Mouse (Mus musculus) embryonic facial prominence, embryonic 11.5 days (tissue): ENCODE data around the gene Npdc1. TPM values are rescaled to one million over a fixed set of nuclear protein-coding genes. Genes with fewer than 3 reads are reported as not detected.

ENCODE experiments used
- ATAC-seq: fragments of 200-750 bp; cut with Nextera tagmentation; replicated peaks from 2 replicates; pipeline ENCODE4 v1.8.0; 2017; ENCODE audit warnings: low read depth; ENCODE audit not compliant: insufficient number of reproducible peaks, low FRiP score, low TSS enrichment
- DNase-seq: peaks from one replicate; pipeline ENCODE4 v3.0.0-alpha.2; 2015; ENCODE audit warnings: low spot score
- H3K27ac ChIP-seq: fragments of 300-500 bp; sonication (generic); replicated peaks from 2 replicates; pipeline ENCODE4 v1.5.1; 2014; ENCODE audit warnings: mild to moderate bottlenecking, low read depth, low read length, control low read depth
- H3K27me3 ChIP-seq: fragments of 300-500 bp; sonication (generic); 2 replicates; pipeline ENCODE4 v1.6.1; 2014; ENCODE audit warnings: mild to moderate bottlenecking, low read length, moderate library complexity, mixed read lengths; ENCODE audit not compliant: control insufficient read depth, insufficient read depth
- H3K36me3 ChIP-seq: fragments of 300-500 bp; sonication (generic); replicated peaks from 2 replicates; pipeline ENCODE4 v1.6.1; 2014; ENCODE audit warnings: low read depth, mild to moderate bottlenecking, low read length, moderate library complexity, mixed read lengths; ENCODE audit not compliant: control insufficient read depth, insufficient read depth
- H3K4me1 ChIP-seq: fragments of 300-500 bp; sonication (generic); 2 replicates; pipeline ENCODE4 v1.6.1; 2014; ENCODE audit warnings: low read length, mixed read lengths; ENCODE audit not compliant: control insufficient read depth, insufficient read depth
- H3K4me2 ChIP-seq: fragments of 300-500 bp; sonication (generic); 2 replicates; pipeline ENCODE4 v1.6.1; 2014; ENCODE audit warnings: low read depth, mild to moderate bottlenecking, control low read depth, low read length, moderate library complexity
- H3K4me3 ChIP-seq: fragments of 300-500 bp; sonication (generic); 2 replicates; pipeline ENCODE4 v1.5.1; 2014; ENCODE audit warnings: low read depth, low read length, control low read depth
- H3K9ac ChIP-seq: fragments of 300-500 bp; sonication (generic); replicated peaks from 2 replicates; pipeline ENCODE4 v1.6.1; 2014; ENCODE audit warnings: mild to moderate bottlenecking, control low read depth, low read length
- H3K9me3 ChIP-seq: fragments of 300-500 bp; sonication (generic); replicated peaks from 2 replicates; pipeline ENCODE4 v1.6.1; 2016; ENCODE audit warnings: mild to moderate bottlenecking, low read length, inconsistent platforms, mixed read lengths; ENCODE audit not compliant: control insufficient read depth
- WGBS: fragments of 180-500 bp; shearing (Covaris S2); extraction: QIAGEN DNeasy Blood & Tissue Kit; methylation state at CpG from one replicate; pipeline ENCODE4 v1.1.7; 2014; 5-methylcytosine and 5-hydroxymethylcytosine counted together
- polyA plus RNA-seq: library from polyadenylated mRNA; unstranded; fragments of >200 nt; fragmentation: Nextera tagmentation; extraction: Ambion mirVana; gene quantifications from 2 replicates; pipeline ENCODE4 v1.2.1, GENCODE M21; 2014

The Npdc1 gene
- polyA plus RNA-seq, 1 experiment from 2014 or later, result 26.8 TPM

GRCm38 (mm10) chr2:25428442-25429236, 29.5 kb downstream of the Npdc1 start, which contains the start of gene Abca2:
Gene Abca2, plus strand, starts transcription at chr2:25428703.
- DNase-seq (peak; percentile 94), ATAC-seq (peak; percentile 86)
- Histone ChIP-seq H3K4me3 (peak within 1 kb of the TSS; percentile 69), H3K27me3 (peaks cover 18% of the 10 kb centered on the region), H3K36me3 (no peaks in the 10 kb centered on the region), H3K9ac (peak within 1 kb of the TSS; percentile 79), H3K27ac (no peak within 1 kb of the TSS; the same call in 1 of the 2 replicates), H3K4me1 (no peaks in the 10 kb centered on the region), H3K4me2 (peak within 1 kb of the TSS; percentile 94), H3K9me3 (no peaks in the 10 kb centered on the region)
- WGBS, result under 1% methylated on average over 81 of the region's 89 CpGs

GRCm38 (mm10) chr2:25429435-25430180, 30.5 kb downstream of the Npdc1 start:
- Histone ChIP-seq H3K9me3 (no peaks in the 10 kb centered on the region), H3K27me3 (peaks cover 18% of the 10 kb centered on the region), H3K4me2 (peak overlapping the region; percentile 94), H3K9ac (no peak overlapping the region), H3K4me1 (no peaks in the 10 kb centered on the region), H3K36me3 (no peaks in the 10 kb centered on the region), H3K27ac (no peak overlapping the region), H3K4me3 (peak overlapping the region; percentile 69; the same call in 1 of the 2 replicates)
- ATAC-seq (no peak), DNase-seq (no peak)
- WGBS, result 77% methylated on average over 5 of the region's 5 CpGs

- DNase-seq (no peak), ATAC-seq (peak; percentile 29; the same call in 1 of the 2 replicates)
- WGBS, result 66% methylated on average over 17 of the region's 17 CpGs
- H3K4me1 ChIP-seq, result no peaks in the 10 kb centered on the region
- H3K9me3 ChIP-seq, result no peaks in the 10 kb centered on the region
- peaks cover 9% of the 10 kb centered on the region for H3K27me3 ChIP-seq
- H3K4me2 ChIP-seq, result no peak overlapping the region
- no peak overlapping the region for H3K27ac ChIP-seq
- no peak overlapping the region for H3K9ac ChIP-seq
- no peak overlapping the region for H3K4me3 ChIP-seq
- H3K36me3 ChIP-seq, result no peaks in the 10 kb centered on the region
These were observed 31.5 kb downstream of the Npdc1 start for GRCm38 (mm10) chr2:25430395-25431233.

- no peak for DNase-seq
- Histone ChIP-seq H3K9me3 (no peaks in the 10 kb centered on the region), H3K27me3 (0 out of 2 replicates have a peak, but pooled peaks cover 4% of the 10 kb centered on the region), H3K4me1 (no peaks in the 10 kb centered on the region), H3K9ac (no peak overlapping the region), H3K4me2 (no peak overlapping the region), H3K27ac (no peak overlapping the region), H3K36me3 (no peaks in the 10 kb centered on the region), H3K4me3 (no peak overlapping the region)
- WGBS, result 52% methylated on average over 6 of the region's 6 CpGs
- no peak for ATAC-seq
These were observed 32.2 kb downstream of the Npdc1 start for GRCm38 (mm10) chr2:25431308-25431855.

- H3K9ac ChIP-seq, result no peak overlapping the region
These were observed 33.4 kb downstream of the Npdc1 start for GRCm38 (mm10) chr2:25432326-25433098.

GRCm38 (mm10) chr2:25433101-25433500, 34.0 kb downstream of the Npdc1 start:
- no peak for DNase-seq
- Histone ChIP-seq H3K27me3 (0 out of 2 replicates have a peak, but pooled peaks cover 4% of the 10 kb centered on the region), H3K9ac (no peak overlapping the region), H3K4me3 (no peak overlapping the region), H3K9me3 (no peaks in the 10 kb centered on the region), H3K27ac (no peak overlapping the region), H3K4me1 (no peaks in the 10 kb centered on the region), H3K36me3 (no peaks in the 10 kb centered on the region), H3K4me2 (no peak overlapping the region)
- 89% methylated on average over 17 of the region's 17 CpGs for WGBS
- no peak for ATAC-seq

More at GRCm38 (mm10) chr2:25432326-25433098, 33.4 kb downstream of the Npdc1 start:
- no peaks in the 10 kb centered on the region for H3K4me1 ChIP-seq
- H3K9me3 ChIP-seq, result no peaks in the 10 kb centered on the region
- 71% methylated on average over 11 of the region's 11 CpGs for WGBS
- 0 out of 2 replicates have a peak, but pooled peaks cover 4% of the 10 kb centered on the region for H3K27me3 ChIP-seq
- H3K4me3 ChIP-seq, result no peak overlapping the region
- no peak overlapping the region for H3K4me2 ChIP-seq
- no peaks in the 10 kb centered on the region for H3K36me3 ChIP-seq
- no peak for DNase-seq
- H3K27ac ChIP-seq, result no peak overlapping the region
- no peak for ATAC-seq

GRCm38 (mm10) chr2:25434292-25434691, 35.1 kb downstream of the Npdc1 start:
- Histone ChIP-seq H3K27ac (no peak overlapping the region), H3K9ac (no peak overlapping the region), H3K9me3 (no peaks in the 10 kb centered on the region), H3K4me3 (no peak overlapping the region), H3K4me1 (no peaks in the 10 kb centered on the region), H3K4me2 (no peak overlapping the region), H3K36me3 (no peaks in the 10 kb centered on the region), H3K27me3 (0 out of 2 replicates have a peak, but pooled peaks cover 4% of the 10 kb centered on the region)
- ATAC-seq, result no peak
- DNase-seq, result no peak
- WGBS, result 89% methylated on average over 8 of the region's 8 CpGs
